Comparison of ENCODE assay signal across 10 mouse cellular contexts in genomic region chr4:24621422-24622187, GRCm38 (mm10).
DNase-seq lines count a peak whose midpoint lies in the region; ATAC-seq and TF ChIP-seq lines count a peak whose summit lies in the region.
"Had no signal": no experiment of that assay in that cellular context is flagged by ENCODE, and none has a peak within 500 bp of the region (broad histone marks: within the 10 kb centered on the region; RNA-seq: fewer than 3 reads in every experiment).

No protein-coding gene starts in this region.

- 72% methylated on average over 9 of the region's 9 CpGs for WGBS in hindbrain, embryonic 14.5 days
- 84% methylated on average over 9 of the region's 9 CpGs for WGBS in hindbrain, embryonic 11.5 days
- WGBS in cerebellum, adult 2 months = 16% methylated on average over 9 of the region's 9 CpGs
- 58% methylated on average over 9 of the region's 9 CpGs for WGBS in limb, embryonic 13.5 days

- no peak for TF ChIP-seq CTCF in cerebellum, adult 2 months (IDR thresholded peaks at IDR 0.05; ENCODE audit: borderline replicate concordance, insufficient read depth, low read depth, low read length)
- no peak for TF ChIP-seq CTCF in gastrocnemius, adult 2 months (IDR thresholded peaks at IDR 0.05)

- no peaks in the 10 kb centered on the region for H3K36me3 ChIP-seq in hindbrain, embryonic 14.5 days (replicated peaks; ENCODE audit: control insufficient read depth, insufficient read depth)
- no peaks in the 10 kb centered on the region for H3K36me3 ChIP-seq in hindbrain, embryonic 11.5 days (ENCODE audit: control insufficient read depth, insufficient read depth, low read length)
- peaks cover 6% of the 10 kb centered on the region; the same call in 1 of the 2 replicates for H3K36me3 ChIP-seq in limb, embryonic 13.5 days
- H3K36me3 ChIP-seq: lung, embryonic 15.5 days had no signal

- intact Hi-C loops in gastrocnemius, adult 2 months (cut with DNase I) = no loop called here
- intact Hi-C loops in gastrocnemius, postnatal 36 days (cut with DNase I) = no loop called here

- no peak overlapping the region for H3K4me3 ChIP-seq in hindbrain, embryonic 14.5 days (replicated peaks; ENCODE audit: low read length)
- H3K4me3 ChIP-seq in hindbrain, embryonic 11.5 days (ENCODE audit: low read depth, low read length) = no peak overlapping the region
- H3K4me3 ChIP-seq in cerebellum, adult 2 months (replicated peaks; ENCODE audit: insufficient read depth, low read depth, low read length) = no peak overlapping the region
- H3K4me3 ChIP-seq in limb, embryonic 13.5 days = no peak overlapping the region
- no peak overlapping the region for H3K4me3 ChIP-seq in gastrocnemius, adult 2 months
- H3K4me3 ChIP-seq: lung, embryonic 15.5 days had no signal

- no peak for DNase-seq in hindbrain, embryonic 14.5 days (ENCODE audit: low spot score)
- no peak for DNase-seq in hindbrain, embryonic 11.5 days (ENCODE audit: low spot score)
- peak; percentile 42 to 66 for DNase-seq in cerebellum, adult 2 months
- peak; percentile 36 for DNase-seq in layer of hippocampus, adult 11-12 months (ENCODE audit: low spot score)
- no peak for DNase-seq in gastrocnemius, adult 2 months
- no peak for DNase-seq in adrenal gland, postnatal 10 days
- DNase-seq in gastrocnemius, postnatal 36 days = no peak
- DNase-seq: retina, postnatal 1 day had no signal

- H3K4me2 ChIP-seq in hindbrain, embryonic 14.5 days (replicated peaks) = no peak overlapping the region
- H3K4me2 ChIP-seq in hindbrain, embryonic 11.5 days (replicated peaks; ENCODE audit: low read depth, low read length) = no peak overlapping the region
- no peak overlapping the region for H3K4me2 ChIP-seq in limb, embryonic 13.5 days (replicated peaks)
- H3K4me2 ChIP-seq: lung, embryonic 15.5 days had no signal

- peak; percentile 13; the same call in 1 of the 2 replicates for ATAC-seq in hindbrain, embryonic 14.5 days (ENCODE audit: low FRiP score)
- no peak for ATAC-seq in hindbrain, embryonic 11.5 days (ENCODE audit: low FRiP score)
- 0 out of 2 replicates have a peak, but pooled peaks have one; percentile 8 for ATAC-seq in limb, embryonic 13.5 days (ENCODE audit: low FRiP score, low read depth)

- no peaks in the 10 kb centered on the region for H3K9me3 ChIP-seq in hindbrain, embryonic 14.5 days (ENCODE audit: control insufficient read depth, low read length)
- no peaks in the 10 kb centered on the region for H3K9me3 ChIP-seq in hindbrain, embryonic 11.5 days (ENCODE audit: control insufficient read depth, low read length)
- H3K9me3 ChIP-seq in limb, embryonic 13.5 days = no peaks in the 10 kb centered on the region
- H3K9me3 ChIP-seq: lung, embryonic 15.5 days had no signal

- H3K27ac ChIP-seq in hindbrain, embryonic 14.5 days = no peak overlapping the region
- no peak overlapping the region for H3K27ac ChIP-seq in hindbrain, embryonic 11.5 days (ENCODE audit: low read depth, low read length)
- H3K27ac ChIP-seq in cerebellum, adult 2 months (ENCODE audit: insufficient read depth, low read length) = no peak overlapping the region
- no peak overlapping the region for H3K27ac ChIP-seq in limb, embryonic 13.5 days
- H3K27ac ChIP-seq in gastrocnemius, adult 2 months = no peak overlapping the region
- H3K27ac ChIP-seq: lung, embryonic 15.5 days had no signal

- no peaks in the 10 kb centered on the region for H3K4me1 ChIP-seq in hindbrain, embryonic 14.5 days (replicated peaks; ENCODE audit: control insufficient read depth, insufficient read depth, low read length)
- no peaks in the 10 kb centered on the region for H3K4me1 ChIP-seq in hindbrain, embryonic 11.5 days (replicated peaks; ENCODE audit: control insufficient read depth, insufficient read depth, low read length)
- H3K4me1 ChIP-seq in cerebellum, adult 2 months (ENCODE audit: control insufficient read depth, insufficient read depth, low read length) = peaks cover 5% of the 10 kb centered on the region; the same call in 1 of the 2 replicates
- 0 out of 2 replicates have a peak, but pooled peaks cover 5% of the 10 kb centered on the region for H3K4me1 ChIP-seq in limb, embryonic 13.5 days

- no peak for TF ChIP-seq POLR2A in cerebellum, adult 2 months (IDR thresholded peaks at IDR 0.05; ENCODE audit: borderline replicate concordance, insufficient read depth, low read length)

- H3K9ac ChIP-seq in hindbrain, embryonic 14.5 days = no peak overlapping the region
- no peak overlapping the region for H3K9ac ChIP-seq in hindbrain, embryonic 11.5 days (ENCODE audit: low read depth, low read length)
- no peak overlapping the region for H3K9ac ChIP-seq in limb, embryonic 13.5 days
- H3K9ac ChIP-seq: lung, embryonic 15.5 days had no signal

- no peaks in the 10 kb centered on the region for H3K27me3 ChIP-seq in hindbrain, embryonic 14.5 days (ENCODE audit: control insufficient read depth, insufficient read depth, low read length)
- H3K27me3 ChIP-seq in hindbrain, embryonic 11.5 days (ENCODE audit: control insufficient read depth, insufficient read depth, low read length) = no peaks in the 10 kb centered on the region
- H3K27me3 ChIP-seq in cerebellum, adult 2 months (ENCODE audit: control insufficient read depth, insufficient read depth, low read length) = no peaks in the 10 kb centered on the region
- no peaks in the 10 kb centered on the region for H3K27me3 ChIP-seq in limb, embryonic 13.5 days
- H3K27me3 ChIP-seq: lung, embryonic 15.5 days had no signal

Comparison
In these comparisons a context has a peak if more than half of its experiments do, and no peak if none do; other contexts are left out.
1. DNase-seq: peak in cerebellum, adult 2 months (2 of 2) and layer of hippocampus, adult 11-12 months (single experiment); none in hindbrain, embryonic 14.5 days (single experiment), hindbrain, embryonic 11.5 days (single experiment), gastrocnemius, adult 2 months (single experiment), adrenal gland, postnatal 10 days (single experiment) and gastrocnemius, postnatal 36 days (0 of 2).